Mouse (Mus musculus): ENCODE results near the gene Notch4. TPM values are rescaled to one million over a fixed set of nuclear protein-coding genes. Genes with fewer than 3 reads are reported as not detected.
A peak's percentile ranks its signal among the peaks of the same experiment; 100 is the strongest.

Gene Notch4
- polyA plus RNA-seq, 1 experiment from 2014 or later = 13.1 TPM

DNA sequence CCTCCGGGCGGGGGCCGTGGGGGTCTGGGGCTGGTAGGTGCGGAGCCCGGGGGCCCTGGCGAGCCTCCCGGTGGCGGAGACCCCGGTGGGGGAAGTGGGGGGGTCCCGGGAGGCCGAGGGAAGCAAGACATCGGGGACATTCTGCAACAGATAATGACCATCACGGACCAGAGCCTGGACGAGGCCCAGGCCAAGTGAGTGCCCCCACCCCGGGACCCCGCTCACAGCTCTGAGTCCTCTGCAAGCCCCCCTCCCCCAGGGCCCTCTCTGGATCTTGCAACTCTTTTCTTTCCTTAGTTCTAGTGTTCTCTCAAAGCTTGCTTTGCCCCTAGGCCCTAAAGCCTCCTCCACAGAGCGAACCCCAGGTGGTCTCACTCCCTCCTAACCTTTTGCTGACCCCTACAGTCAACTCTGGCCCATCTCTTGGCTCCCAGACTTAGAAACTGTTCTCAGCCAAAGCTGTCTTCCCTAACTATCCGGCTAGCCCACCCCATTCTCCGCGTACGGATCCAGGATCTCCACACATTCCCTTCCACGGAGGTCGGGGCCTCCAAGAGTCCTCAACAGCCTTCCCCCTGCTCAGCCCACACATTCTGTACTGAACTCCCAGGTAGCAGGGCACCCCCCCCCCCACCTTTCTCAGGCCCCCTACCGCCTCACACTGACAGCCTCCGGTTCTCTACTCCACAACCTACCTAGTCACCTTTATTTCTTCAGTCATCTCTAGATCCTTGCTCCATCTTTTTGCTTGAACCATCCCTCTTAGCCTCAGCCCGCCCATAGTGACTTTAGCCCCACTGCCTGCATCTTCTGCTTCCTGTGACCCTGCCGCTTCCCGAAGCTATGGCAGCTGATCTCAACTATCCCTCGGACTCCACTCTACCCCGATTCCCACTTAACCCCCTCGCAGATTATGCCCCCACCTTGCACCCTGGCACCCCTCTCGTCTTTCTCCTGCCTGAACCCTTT is 28.8 kb downstream of the Notch4 start:
- Histone ChIP-seq H3K4me1 (ENCODE audit: control insufficient read depth, insufficient read depth, low read length) (peaks cover 44% of the 10 kb centered on the region), H3K9ac (ENCODE audit: low read length) (peak overlapping the region; percentile 97), H3K27me3 (ENCODE audit: control insufficient read depth, insufficient read depth, low read length) (no peaks in the 10 kb centered on the region), H3K4me2 (ENCODE audit: low read depth) (peak overlapping the region; percentile 97), H3K27ac (ENCODE audit: low read depth, low read length) (peak overlapping the region; percentile 98), H3K36me3 (ENCODE audit: control insufficient read depth, insufficient read depth, low read length) (peaks cover 5% of the 10 kb centered on the region; the same call in 1 of the 2 replicates), H3K9me3 (ENCODE audit: control insufficient read depth, low read length) (no peaks in the 10 kb centered on the region), H3K4me3 (ENCODE audit: low read depth, low read length) (peak overlapping the region; percentile 98)
- peak; percentile 54 for DNase-seq (ENCODE audit: low spot score)
- ATAC-seq (ENCODE audit: insufficient read depth, low FRiP score, low TSS enrichment) = peak; percentile 32; the same call in 1 of the 2 replicates
- WGBS = 1% methylated on average over 27 of the region's 32 CpGs

DNA sequence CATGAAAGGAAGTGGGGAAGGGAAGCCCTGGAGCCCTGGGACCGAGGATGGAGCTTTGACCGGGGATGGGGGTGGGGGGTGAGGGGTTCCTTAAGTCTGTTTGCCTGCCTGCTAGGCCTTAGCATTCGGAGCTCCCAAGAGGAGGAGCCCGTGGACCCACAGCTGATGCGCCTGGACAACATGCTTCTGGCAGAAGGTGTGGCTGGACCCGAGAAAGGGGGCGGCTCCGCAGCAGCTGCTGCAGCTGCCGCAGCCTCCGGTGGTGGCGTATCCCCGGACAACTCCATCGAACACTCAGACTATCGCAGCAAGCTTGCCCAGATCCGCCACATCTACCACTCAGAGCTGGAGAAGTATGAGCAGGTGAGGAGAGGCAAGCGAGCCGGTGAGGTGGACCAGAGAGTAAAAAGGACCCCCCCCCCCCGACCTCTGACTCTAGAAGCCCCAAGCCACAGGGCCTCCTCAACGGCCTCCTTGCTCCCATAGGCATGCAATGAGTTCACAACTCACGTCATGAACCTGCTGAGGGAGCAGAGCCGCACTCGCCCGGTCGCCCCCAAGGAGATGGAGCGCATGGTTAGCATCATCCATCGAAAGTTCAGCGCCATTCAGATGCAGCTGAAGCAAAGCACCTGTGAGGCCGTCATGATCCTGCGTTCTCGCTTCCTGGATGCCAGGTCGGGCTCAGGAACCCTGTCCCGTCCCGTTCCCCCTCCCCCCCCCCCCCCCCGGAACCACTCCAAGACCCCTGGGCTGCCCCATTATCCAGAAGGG is 29.9 kb downstream of the Notch4 start:
- H3K4me2 ChIP-seq (ENCODE audit: low read depth) = peak overlapping the region; percentile 97
- 0 out of 2 replicates have a peak overlapping the region, but pooled peaks have one; percentile 20 for H3K27ac ChIP-seq (ENCODE audit: low read depth, low read length)
- H3K4me1 ChIP-seq (ENCODE audit: control insufficient read depth, insufficient read depth, low read length) = peaks cover 34% of the 10 kb centered on the region
- no peaks in the 10 kb centered on the region for H3K9me3 ChIP-seq (ENCODE audit: control insufficient read depth, low read length)
- H3K36me3 ChIP-seq (ENCODE audit: control insufficient read depth, insufficient read depth, low read length) = peaks cover 5% of the 10 kb centered on the region; the same call in 1 of the 2 replicates
- ATAC-seq (ENCODE audit: insufficient read depth, low FRiP score, low TSS enrichment) = no peak
- WGBS = 57% methylated on average over 32 of the region's 34 CpGs
- H3K27me3 ChIP-seq (ENCODE audit: control insufficient read depth, insufficient read depth, low read length) = no peaks in the 10 kb centered on the region
- DNase-seq (ENCODE audit: low spot score) = no peak
- peak overlapping the region; percentile 97 for H3K9ac ChIP-seq (ENCODE audit: low read length)
- peak overlapping the region; percentile 98 for H3K4me3 ChIP-seq (ENCODE audit: low read depth, low read length)

DNA sequence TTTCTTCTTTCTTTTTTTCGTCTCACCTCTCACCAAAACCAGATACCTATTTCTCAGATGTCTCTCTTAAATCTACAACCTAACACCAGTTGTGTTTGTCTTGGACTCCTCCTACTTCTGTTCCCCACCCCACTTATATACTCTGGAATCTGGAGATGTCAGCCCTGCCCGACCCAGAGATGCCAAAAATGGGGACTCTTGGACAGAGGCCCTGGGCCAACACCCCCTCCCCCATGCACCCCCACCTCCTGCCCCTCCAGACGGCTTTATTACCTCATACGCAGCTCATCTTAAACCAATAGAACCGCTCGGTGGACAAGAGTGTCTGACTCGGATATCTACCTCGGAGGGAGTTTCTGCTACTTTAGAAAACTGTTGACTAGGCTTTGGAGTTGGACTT is 32.0 kb downstream of the Notch4 start:
- 79% methylated on average over 8 of the region's 8 CpGs for WGBS
- no peak for ATAC-seq (ENCODE audit: insufficient read depth, low FRiP score, low TSS enrichment)

DNA sequence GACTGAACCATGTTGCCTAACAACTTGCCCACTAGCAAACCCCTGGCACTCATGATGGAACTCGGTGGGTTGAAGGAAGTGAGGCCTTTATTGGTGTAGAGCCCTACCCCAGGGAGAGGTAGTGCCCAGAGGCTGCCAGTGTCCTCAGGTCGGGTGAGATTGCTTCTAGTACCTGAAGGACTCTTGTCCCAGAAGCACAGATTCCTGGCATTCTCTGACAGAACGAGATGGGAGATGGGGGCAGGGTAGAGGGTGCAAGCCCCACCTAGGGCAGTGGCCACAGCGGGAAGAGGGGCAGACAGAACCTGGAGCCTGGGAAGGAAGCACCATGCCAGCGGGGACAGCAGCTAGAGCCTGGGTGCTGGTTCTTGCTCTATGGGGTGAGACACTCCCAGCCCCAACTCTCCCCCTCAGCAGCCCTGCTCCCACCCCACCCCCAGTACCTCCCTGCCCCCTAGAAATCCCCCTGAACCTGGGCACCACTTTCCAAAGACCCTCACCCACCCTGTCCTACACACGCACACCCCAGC is 33.6 kb downstream of the Notch4 start, which contains the start of gene Ager:
Ager (plus strand) TSS at position 297 of the 530 bp plus-strand sequence.
- Histone ChIP-seq H3K4me3 (ENCODE audit: low read depth, low read length) (no peak within 1 kb of the TSS; the same call in 1 of the 2 replicates), H3K4me2 (ENCODE audit: low read depth) (no peak within 1 kb of the TSS), H3K27me3 (ENCODE audit: control insufficient read depth, insufficient read depth, low read length) (no peaks in the 10 kb centered on the region), H3K9me3 (ENCODE audit: control insufficient read depth, low read length) (no peaks in the 10 kb centered on the region), H3K27ac (ENCODE audit: low read depth, low read length) (no peak within 1 kb of the TSS), H3K36me3 (ENCODE audit: control insufficient read depth, insufficient read depth, low read length) (peaks cover 9% of the 10 kb centered on the region; the same call in 1 of the 2 replicates), H3K9ac (ENCODE audit: low read length) (no peak within 1 kb of the TSS), H3K4me1 (ENCODE audit: control insufficient read depth, insufficient read depth, low read length) (peaks cover 17% of the 10 kb centered on the region)
- 19% methylated on average over 6 of the region's 6 CpGs for WGBS
- ATAC-seq (ENCODE audit: insufficient read depth, low FRiP score, low TSS enrichment) = no peak
- no peak for DNase-seq (ENCODE audit: low spot score)

More for the DNA sequence above, 32.0 kb downstream of the Notch4 start:
- H3K4me3 ChIP-seq (ENCODE audit: low read depth, low read length) = no peak overlapping the region
- no peaks in the 10 kb centered on the region for H3K9me3 ChIP-seq (ENCODE audit: control insufficient read depth, low read length)
- H3K4me2 ChIP-seq (ENCODE audit: low read depth) = no peak overlapping the region
- no peaks in the 10 kb centered on the region for H3K27me3 ChIP-seq (ENCODE audit: control insufficient read depth, insufficient read depth, low read length)
- peaks cover 15% of the 10 kb centered on the region for H3K4me1 ChIP-seq (ENCODE audit: control insufficient read depth, insufficient read depth, low read length)
- peaks cover 9% of the 10 kb centered on the region; the same call in 1 of the 2 replicates for H3K36me3 ChIP-seq (ENCODE audit: control insufficient read depth, insufficient read depth, low read length)
- no peak overlapping the region for H3K27ac ChIP-seq (ENCODE audit: low read depth, low read length)
- no peak for DNase-seq (ENCODE audit: low spot score)
- H3K9ac ChIP-seq (ENCODE audit: low read length) = no peak overlapping the region

DNA sequence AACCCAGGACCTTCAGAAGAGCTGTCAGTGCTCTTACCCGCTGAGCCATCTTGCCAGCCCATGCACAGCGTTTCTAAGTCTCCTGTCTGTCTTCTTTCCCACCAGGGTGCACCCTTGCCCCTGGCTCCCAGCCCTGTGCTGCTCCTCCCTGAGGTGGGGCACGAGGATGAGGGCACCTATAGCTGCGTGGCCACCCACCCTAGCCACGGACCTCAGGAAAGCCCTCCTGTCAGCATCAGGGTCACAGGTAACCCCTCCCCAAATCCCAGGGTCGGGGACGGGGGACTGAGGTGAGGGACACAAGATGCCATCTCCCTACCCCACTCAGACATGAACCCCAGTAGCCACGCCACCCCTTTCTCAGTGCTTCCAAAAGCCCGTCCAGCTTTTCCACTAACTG is 35.8 kb downstream of the Notch4 start:
- Histone ChIP-seq H3K9me3 (ENCODE audit: control insufficient read depth, low read length) (no peaks in the 10 kb centered on the region), H3K9ac (ENCODE audit: low read length) (no peak overlapping the region), H3K27ac (ENCODE audit: low read depth, low read length) (no peak overlapping the region), H3K27me3 (ENCODE audit: control insufficient read depth, insufficient read depth, low read length) (no peaks in the 10 kb centered on the region), H3K4me2 (ENCODE audit: low read depth) (no peak overlapping the region), H3K36me3 (ENCODE audit: control insufficient read depth, insufficient read depth, low read length) (peaks cover 7% of the 10 kb centered on the region; the same call in 1 of the 2 replicates), H3K4me1 (ENCODE audit: control insufficient read depth, insufficient read depth, low read length) (peaks cover 15% of the 10 kb centered on the region), H3K4me3 (ENCODE audit: low read depth, low read length) (no peak overlapping the region)
- 79% methylated on average over 9 of the region's 9 CpGs for WGBS
- no peak for ATAC-seq (ENCODE audit: insufficient read depth, low FRiP score, low TSS enrichment)
- DNase-seq (ENCODE audit: low spot score) = no peak

DNA sequence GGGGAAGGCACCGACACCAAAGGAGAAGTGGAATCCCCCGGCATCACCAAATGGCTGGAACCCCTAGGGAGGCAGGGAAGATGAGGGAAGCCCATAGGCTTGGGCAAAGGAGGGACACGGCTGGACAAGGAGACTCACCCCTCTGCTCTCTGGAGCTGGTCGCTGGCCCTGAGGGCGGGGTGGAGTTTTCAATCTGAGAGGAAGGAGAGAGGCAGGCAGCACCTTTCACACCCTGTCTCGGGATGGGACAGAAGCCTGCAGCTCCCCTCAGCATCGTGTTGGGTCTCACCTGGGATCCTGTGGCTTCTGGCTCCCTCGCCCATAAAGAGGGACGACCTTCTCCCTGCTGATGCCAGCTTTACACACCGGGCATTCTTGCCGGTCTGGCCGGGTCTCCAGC is 37.7 kb downstream of the Notch4 start:
- Histone ChIP-seq H3K9me3 (ENCODE audit: control insufficient read depth, low read length) (no peaks in the 10 kb centered on the region), H3K27ac (ENCODE audit: low read depth, low read length) (no peak overlapping the region), H3K9ac (ENCODE audit: low read length) (no peak overlapping the region), H3K4me3 (ENCODE audit: low read depth, low read length) (0 out of 2 replicates have a peak overlapping the region, but pooled peaks have one; percentile 68), H3K27me3 (ENCODE audit: control insufficient read depth, insufficient read depth, low read length) (no peaks in the 10 kb centered on the region), H3K4me2 (ENCODE audit: low read depth) (peak overlapping the region; percentile 93), H3K36me3 (ENCODE audit: control insufficient read depth, insufficient read depth, low read length) (peaks cover 4% of the 10 kb centered on the region; the same call in 1 of the 2 replicates), H3K4me1 (ENCODE audit: control insufficient read depth, insufficient read depth, low read length) (peaks cover 22% of the 10 kb centered on the region)
- DNase-seq (ENCODE audit: low spot score) (no peak), ATAC-seq (ENCODE audit: insufficient read depth, low FRiP score, low TSS enrichment) (no peak)
- 91% methylated on average over 12 of the region's 12 CpGs for WGBS

DNA sequence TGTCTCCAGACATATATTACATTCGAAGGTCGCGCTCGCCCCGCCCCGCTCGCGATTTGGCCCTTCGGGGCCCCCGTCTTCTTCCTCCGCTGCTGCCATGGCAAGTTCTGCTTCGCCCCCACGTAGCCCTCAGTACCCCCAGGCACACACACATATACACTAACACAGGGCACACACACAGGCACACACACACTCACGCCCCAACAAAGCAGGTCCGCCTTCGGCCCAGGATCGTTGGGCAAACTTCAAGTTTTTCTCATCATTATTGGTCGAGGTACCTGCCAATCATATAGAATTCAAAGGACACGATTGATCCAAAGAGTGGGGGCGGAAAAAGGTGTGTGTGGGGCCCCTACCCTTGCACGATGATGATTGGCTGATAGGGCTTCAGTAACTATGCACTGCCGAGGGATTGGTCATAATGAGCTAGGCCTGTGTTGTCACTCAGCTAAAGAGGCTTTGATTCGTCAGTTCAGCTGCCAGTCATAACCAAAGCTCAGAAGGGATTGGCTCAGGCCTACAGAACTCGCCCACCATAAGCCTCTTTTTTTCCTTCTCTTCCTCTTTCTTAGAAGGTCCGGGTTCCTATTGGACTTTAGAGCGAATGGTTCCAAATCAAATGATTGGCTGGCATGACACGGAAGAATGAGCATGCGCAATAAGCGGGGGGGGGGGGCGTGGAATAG is 39.5 kb downstream of the Notch4 start, which contains the start of gene Rnf5:
Rnf5 (minus strand) TSS at position 316 of the 686 bp plus-strand sequence.
- WGBS = under 1% methylated on average over 30 of the region's 30 CpGs
- Histone ChIP-seq H3K27ac (ENCODE audit: low read depth, low read length) (peak within 1 kb of the TSS; percentile 91), H3K9me3 (ENCODE audit: control insufficient read depth, low read length) (no peaks in the 10 kb centered on the region), H3K36me3 (ENCODE audit: control insufficient read depth, insufficient read depth, low read length) (peaks cover 4% of the 10 kb centered on the region; the same call in 1 of the 2 replicates), H3K4me1 (ENCODE audit: control insufficient read depth, insufficient read depth, low read length) (peaks cover 23% of the 10 kb centered on the region), H3K9ac (ENCODE audit: low read length) (peak within 1 kb of the TSS; percentile 63), H3K4me2 (ENCODE audit: low read depth) (peak within 1 kb of the TSS; percentile 98), H3K27me3 (ENCODE audit: control insufficient read depth, insufficient read depth, low read length) (no peaks in the 10 kb centered on the region), H3K4me3 (ENCODE audit: low read depth, low read length) (peak within 1 kb of the TSS; percentile 86)
- DNase-seq (ENCODE audit: low spot score) (peak; percentile 97), ATAC-seq (ENCODE audit: insufficient read depth, low FRiP score, low TSS enrichment) (peak; percentile 96)

Data from neural tube, embryonic 11.5 days (tissue).